Mouse (Mus musculus) thymus, postnatal 36 days (tissue): ENCODE data around the gene Rab11fip4.
A peak's percentile ranks its signal among the peaks of the same experiment; 100 is the strongest.

ENCODE experiments used
- DNase-seq, 2 experiments: peaks; one replicate each; pipeline ENCODE4 v3.0.0; 2022; ENCODE audit warnings: mixed read lengths in 2 of 2

The Rab11fip4 gene

GRCm38 (mm10) chr11:79656491-79656890, 65.5 kb downstream of the Rab11fip4 start:
- DNase-seq: no peak

- DNase-seq: no peak
Observed at GRCm38 (mm10) chr11:79657053-79657452, 66.0 kb downstream of the Rab11fip4 start.

GRCm38 (mm10) chr11:79658205-79658825, 67.3 kb downstream of the Rab11fip4 start:
- DNase-seq: peak; percentile 39 to 42

- peak; percentile 74 to 81 for DNase-seq
Observed at GRCm38 (mm10) chr11:79660361-79661205, 69.6 kb downstream of the Rab11fip4 start.

- no peak for DNase-seq
Observed at GRCm38 (mm10) chr11:79661877-79662545, 71.0 kb downstream of the Rab11fip4 start.

- DNase-seq: no peak
Observed at GRCm38 (mm10) chr11:79663158-79663557, 72.1 kb downstream of the Rab11fip4 start.

- no peak for DNase-seq
Observed at GRCm38 (mm10) chr11:79663570-79663969, 72.6 kb downstream of the Rab11fip4 start.

GRCm38 (mm10) chr11:79666544-79666943, 75.5 kb downstream of the Rab11fip4 start:
- no peak for DNase-seq

GRCm38 (mm10) chr11:79669210-79669609, 78.2 kb downstream of the Rab11fip4 start:
- DNase-seq: no peak

GRCm38 (mm10) chr11:79669947-79670346, 78.9 kb downstream of the Rab11fip4 start:
- no peak for DNase-seq

- DNase-seq: peak in 1 of 2 experiments; percentile 35
Observed at GRCm38 (mm10) chr11:79670411-79670945, 79.5 kb downstream of the Rab11fip4 start.

- peak; percentile 70 to 71 for DNase-seq
Observed at GRCm38 (mm10) chr11:79671668-79672281, 80.8 kb downstream of the Rab11fip4 start.

- DNase-seq: peak; percentile 31 to 45
Observed at GRCm38 (mm10) chr11:79673072-79673471, 82.1 kb downstream of the Rab11fip4 start.

GRCm38 (mm10) chr11:79673717-79674116, 82.7 kb downstream of the Rab11fip4 start:
- no peak for DNase-seq

GRCm38 (mm10) chr11:79674231-79674630, 83.2 kb downstream of the Rab11fip4 start:
- DNase-seq: no peak

GRCm38 (mm10) chr11:79674632-79675031, 83.6 kb downstream of the Rab11fip4 start:
- no peak for DNase-seq

GRCm38 (mm10) chr11:79675285-79675684, 84.3 kb downstream of the Rab11fip4 start:
- no peak for DNase-seq

GRCm38 (mm10) chr11:79675994-79676393, 85.0 kb downstream of the Rab11fip4 start:
- no peak for DNase-seq

GRCm38 (mm10) chr11:79676483-79676967, 85.5 kb downstream of the Rab11fip4 start:
- no peak for DNase-seq

GRCm38 (mm10) chr11:79677402-79677801, 86.4 kb downstream of the Rab11fip4 start:
- no peak for DNase-seq

GRCm38 (mm10) chr11:79678363-79679153, 87.5 kb downstream of the Rab11fip4 start:
- no peak for DNase-seq

- no peak for DNase-seq
Observed at GRCm38 (mm10) chr11:79679929-79680328, 88.9 kb downstream of the Rab11fip4 start.
